Mouse (Mus musculus): Measurements from ENCODE around the gene Stil. TPM values are rescaled to one million over a fixed set of nuclear protein-coding genes. Genes with fewer than 3 reads are reported as not detected.
A peak's percentile ranks its signal among the peaks of the same experiment; 100 is the strongest.

Stil gene
- total and polyA plus RNA-seq, 2 experiments from 2014 or later, result 2.1 to 4.2 TPM

- H3K4me2 ChIP-seq (ENCODE audit: low read depth), result no peak overlapping the region
- H3K4me1 ChIP-seq (ENCODE audit: insufficient read depth), result 0 out of 2 replicates have a peak, but pooled peaks cover 5% of the 10 kb centered on the region
- H3K9me3 ChIP-seq (ENCODE audit: low read length), result no peaks in the 10 kb centered on the region
- H3K27ac ChIP-seq (ENCODE audit: low read depth, low read length), result no peak overlapping the region
- H3K36me3 ChIP-seq (ENCODE audit: insufficient read depth), result no peaks in the 10 kb centered on the region
- no peak overlapping the region for H3K9ac ChIP-seq
- TF ChIP-seq CTCF (IDR thresholded peaks at IDR 0.05; ENCODE audit: low read depth), result no peak
- DNase-seq (no peak), ATAC-seq (no peak; the same call in 1 of the 2 replicates)
- no peaks in the 10 kb centered on the region; the same call in 1 of the 2 replicates for H3K27me3 ChIP-seq (ENCODE audit: insufficient read depth, low read length)
- H3K4me3 ChIP-seq (ENCODE audit: low read depth, low read length), result no peak overlapping the region
- 13% methylated on average over 5 of the region's 5 CpGs for WGBS
These were observed 79.9 kb downstream of the Stil start for GRCm38 (mm10) chr4:115079821-115080349.

GRCm38 (mm10) chr4:115083031-115083430, 83.1 kb downstream of the Stil start:
- DNase-seq (no peak), ATAC-seq (no peak)
- no peak for TF ChIP-seq CTCF (IDR thresholded peaks at IDR 0.05; ENCODE audit: low read depth)
- Histone ChIP-seq H3K36me3 (ENCODE audit: insufficient read depth) (no peaks in the 10 kb centered on the region), H3K4me3 (ENCODE audit: low read depth, low read length) (no peak overlapping the region), H3K27ac (ENCODE audit: low read depth, low read length) (no peak overlapping the region), H3K27me3 (ENCODE audit: insufficient read depth, low read length) (peaks cover 4% of the 10 kb centered on the region), H3K4me1 (ENCODE audit: insufficient read depth) (0 out of 2 replicates have a peak, but pooled peaks cover 5% of the 10 kb centered on the region), H3K9ac (no peak overlapping the region), H3K9me3 (ENCODE audit: low read length) (no peaks in the 10 kb centered on the region), H3K4me2 (ENCODE audit: low read depth) (no peak overlapping the region)
- WGBS, result 71% methylated on average over 3 of the region's 3 CpGs

- no peak overlapping the region for H3K27ac ChIP-seq (ENCODE audit: low read depth, low read length)
- H3K36me3 ChIP-seq (ENCODE audit: insufficient read depth), result no peaks in the 10 kb centered on the region
- peak; percentile 70 for DNase-seq
- no peak overlapping the region for H3K9ac ChIP-seq
- TF ChIP-seq CTCF (IDR thresholded peaks at IDR 0.05; ENCODE audit: low read depth), result peak; percentile 94
- no peaks in the 10 kb centered on the region for H3K4me1 ChIP-seq (ENCODE audit: insufficient read depth)
- H3K27me3 ChIP-seq (ENCODE audit: insufficient read depth, low read length), result peaks cover 4% of the 10 kb centered on the region
- no peak overlapping the region for H3K4me2 ChIP-seq (ENCODE audit: low read depth)
- no peaks in the 10 kb centered on the region for H3K9me3 ChIP-seq (ENCODE audit: low read length)
- ATAC-seq, result peak; percentile 38
- WGBS, result 25% methylated on average over 6 of the region's 6 CpGs
- H3K4me3 ChIP-seq (ENCODE audit: low read depth, low read length), result no peak overlapping the region
These were observed 85.7 kb downstream of the Stil start for GRCm38 (mm10) chr4:115085522-115086095.

- H3K27me3 ChIP-seq (ENCODE audit: insufficient read depth, low read length), result peaks cover 4% of the 10 kb centered on the region
- no peak for DNase-seq
- H3K4me1 ChIP-seq (ENCODE audit: insufficient read depth), result no peaks in the 10 kb centered on the region
- H3K27ac ChIP-seq (ENCODE audit: low read depth, low read length), result no peak overlapping the region
- no peak overlapping the region for H3K4me3 ChIP-seq (ENCODE audit: low read depth, low read length)
- H3K4me2 ChIP-seq (ENCODE audit: low read depth), result no peak overlapping the region
- H3K36me3 ChIP-seq (ENCODE audit: insufficient read depth), result no peaks in the 10 kb centered on the region
- TF ChIP-seq CTCF (IDR thresholded peaks at IDR 0.05; ENCODE audit: low read depth), result no peak
- H3K9me3 ChIP-seq (ENCODE audit: low read length), result no peaks in the 10 kb centered on the region
- WGBS, result 74% methylated on average over 4 of the region's 4 CpGs
- no peak overlapping the region for H3K9ac ChIP-seq
- no peak for ATAC-seq
These were observed 86.3 kb downstream of the Stil start for GRCm38 (mm10) chr4:115086257-115086656.

GRCm38 (mm10) chr4:115086763-115087415, 86.9 kb downstream of the Stil start:
- 69% methylated on average over 3 of the region's 3 CpGs for WGBS
- ATAC-seq (no peak), DNase-seq (no peak)

GRCm38 (mm10) chr4:115088611-115089338, 88.8 kb downstream of the Stil start, which contains the start of gene Pdzk1ip1:
Gene Pdzk1ip1, plus strand, starts transcription at chr4:115088708.
- Histone ChIP-seq H3K4me2 (ENCODE audit: low read depth) (no peak within 1 kb of the TSS), H3K9ac (no peak within 1 kb of the TSS), H3K36me3 (ENCODE audit: insufficient read depth) (no peaks in the 10 kb centered on the region), H3K4me1 (ENCODE audit: insufficient read depth) (no peaks in the 10 kb centered on the region), H3K4me3 (ENCODE audit: low read depth, low read length) (no peak within 1 kb of the TSS), H3K27me3 (ENCODE audit: insufficient read depth, low read length) (peaks cover 4% of the 10 kb centered on the region), H3K9me3 (ENCODE audit: low read length) (no peaks in the 10 kb centered on the region), H3K27ac (ENCODE audit: low read depth, low read length) (no peak within 1 kb of the TSS)
- 31% methylated on average over 11 of the region's 11 CpGs for WGBS
- DNase-seq (no peak), ATAC-seq (no peak)
- TF ChIP-seq CTCF (IDR thresholded peaks at IDR 0.05; ENCODE audit: low read depth), result no peak

More at GRCm38 (mm10) chr4:115086763-115087415, 86.9 kb downstream of the Stil start:
- no peak overlapping the region for H3K27ac ChIP-seq (ENCODE audit: low read depth, low read length)
- no peaks in the 10 kb centered on the region for H3K9me3 ChIP-seq (ENCODE audit: low read length)
- H3K4me2 ChIP-seq (ENCODE audit: low read depth), result no peak overlapping the region
- no peaks in the 10 kb centered on the region for H3K36me3 ChIP-seq (ENCODE audit: insufficient read depth)
- no peaks in the 10 kb centered on the region for H3K4me1 ChIP-seq (ENCODE audit: insufficient read depth)
- H3K9ac ChIP-seq, result no peak overlapping the region
- no peak for TF ChIP-seq CTCF (IDR thresholded peaks at IDR 0.05; ENCODE audit: low read depth)
- H3K27me3 ChIP-seq (ENCODE audit: insufficient read depth, low read length), result peaks cover 4% of the 10 kb centered on the region
- H3K4me3 ChIP-seq (ENCODE audit: low read depth, low read length), result no peak overlapping the region

All from forebrain, postnatal 0 days (tissue).